Mouse (Mus musculus) thymus, adult 18-20 months (tissue): Measurements from ENCODE around the gene Qprt.

Experiments used
- DNase-seq, 2 experiments: peaks; one replicate each; pipeline ENCODE4 v3.0.0; 2022; ENCODE audit warnings: mixed read lengths in 2 of 2

Gene Qprt

GRCm38 (mm10) chr7:127129638-127130037, 7.6 kb upstream of the Qprt start:
- no peak for DNase-seq

- no peak for DNase-seq
Measured at GRCm38 (mm10) chr7:127121061-127121910, 740 bp downstream of the Qprt start.

- DNase-seq = no peak
Measured at GRCm38 (mm10) chr7:127118671-127119445, 3.2 kb downstream of the Qprt start.

- no peak for DNase-seq
Measured at GRCm38 (mm10) chr7:127117948-127118347, 4.1 kb downstream of the Qprt start.

GRCm38 (mm10) chr7:127116331-127116935, 5.6 kb downstream of the Qprt start:
- DNase-seq = no peak

GRCm38 (mm10) chr7:127114920-127115319, 7.1 kb downstream of the Qprt start:
- no peak for DNase-seq

- no peak for DNase-seq
Measured at GRCm38 (mm10) chr7:127113614-127114259, 8.3 kb downstream of the Qprt start.

GRCm38 (mm10) chr7:127112921-127113597, 9.0 kb downstream of the Qprt start:
- no peak for DNase-seq

- DNase-seq = no peak
Measured at GRCm38 (mm10) chr7:127112251-127112841, 9.7 kb downstream of the Qprt start.

- peak; percentile 55 to 71 for DNase-seq
Measured at GRCm38 (mm10) chr7:127111461-127111860, 10.6 kb downstream of the Qprt start.

GRCm38 (mm10) chr7:127110239-127111007, 11.6 kb downstream of the Qprt start:
- DNase-seq = peak; percentile 45 to 65

GRCm38 (mm10) chr7:127105551-127105950, 16.5 kb downstream of the Qprt start:
- no peak for DNase-seq

GRCm38 (mm10) chr7:127104560-127105332, 17.3 kb downstream of the Qprt start:
- DNase-seq = peak; percentile 47 to 81

GRCm38 (mm10) chr7:127103960-127104359, 18.1 kb downstream of the Qprt start:
- peak in 1 of 2 experiments; percentile 55 for DNase-seq

GRCm38 (mm10) chr7:127102148-127102547, 19.9 kb downstream of the Qprt start:
- no peak for DNase-seq

- DNase-seq = no peak
Measured at GRCm38 (mm10) chr7:127101451-127102016, 20.5 kb downstream of the Qprt start.

- no peak for DNase-seq
Measured at GRCm38 (mm10) chr7:127099528-127099927, 22.5 kb downstream of the Qprt start.

GRCm38 (mm10) chr7:127098950-127099349, 23.1 kb downstream of the Qprt start:
- no peak for DNase-seq

- no peak for DNase-seq
Measured at GRCm38 (mm10) chr7:127098521-127098920, 23.5 kb downstream of the Qprt start.

- DNase-seq = no peak
Measured at GRCm38 (mm10) chr7:127096456-127096855, 25.6 kb downstream of the Qprt start.
